Mouse (Mus musculus) regulatory T cell (primary cell): ENCODE data around the gene Srgn.
"Not testable (repeated sequence)": the region's sequence is repeated elsewhere in the genome, so short reads cannot be mapped to it uniquely, and the experiment has no call there.

Experiments
- in situ Hi-C: fragments of 300-600 bp; cut with MboI, MseI; formaldehyde crosslinking; loops from one replicate; pipeline ENCODE4 v1.15.1; 2025; ENCODE audit warnings: high pct_unique_total_duplicates

The Srgn gene

GRCm38 (mm10) chr10:62522346-62522950, 4.8 kb downstream of the Srgn start:
- in situ Hi-C loops: no loop called here

GRCm38 (mm10) chr10:62521763-62522162, 5.5 kb downstream of the Srgn start:
- in situ Hi-C loops: no loop called here

GRCm38 (mm10) chr10:62520911-62521310, 6.3 kb downstream of the Srgn start:
- in situ Hi-C loops: no loop called here

- in situ Hi-C loops: no loop called here
These were observed 9.7 kb downstream of the Srgn start for GRCm38 (mm10) chr10:62517511-62517910.

- in situ Hi-C loops: no loop called here
These were observed 14.4 kb downstream of the Srgn start for GRCm38 (mm10) chr10:62512855-62513254.

- in situ Hi-C loops: no loop called here
These were observed 15.7 kb downstream of the Srgn start for GRCm38 (mm10) chr10:62511528-62511927.

GRCm38 (mm10) chr10:62509032-62509656, 18.1 kb downstream of the Srgn start:
- in situ Hi-C loops: loop anchor here (5.0 kb wide), 1 partner anchor 38 kb away; no protein-coding TSS in a partner anchor

GRCm38 (mm10) chr10:62508459-62508858, 18.8 kb downstream of the Srgn start:
- in situ Hi-C loops: loop anchor here (5.0 kb wide), 1 partner anchor 39 kb away; no protein-coding TSS in a partner anchor

GRCm38 (mm10) chr10:62507591-62508308, 19.5 kb downstream of the Srgn start:
- in situ Hi-C loops: loop anchor here (5.0 kb wide), 1 partner anchor 40 kb away; no protein-coding TSS in a partner anchor

- in situ Hi-C loops: loop anchor here (5.0 kb wide), 1 partner anchor 40 kb away; no protein-coding TSS in a partner anchor
These were observed 20.2 kb downstream of the Srgn start for GRCm38 (mm10) chr10:62507071-62507470.

- in situ Hi-C loops: loop anchor here (5.0 kb wide), 1 partner anchor 41 kb away; no protein-coding TSS in a partner anchor
These were observed 21.2 kb downstream of the Srgn start for GRCm38 (mm10) chr10:62506019-62506556.

- in situ Hi-C loops: loop anchor here (5.0 kb wide), 1 partner anchor 42 kb away; no protein-coding TSS in a partner anchor
These were observed 21.8 kb downstream of the Srgn start for GRCm38 (mm10) chr10:62505224-62505983.

- in situ Hi-C loops: no loop called here
These were observed 23.2 kb downstream of the Srgn start for GRCm38 (mm10) chr10:62503836-62504628.

GRCm38 (mm10) chr10:62503353-62503752, 23.9 kb downstream of the Srgn start:
- in situ Hi-C loops: no loop called here

- in situ Hi-C loops: no loop called here
These were observed 25.3 kb downstream of the Srgn start for GRCm38 (mm10) chr10:62501951-62502350.

- in situ Hi-C loops: no loop called here
These were observed 26.2 kb downstream of the Srgn start for GRCm38 (mm10) chr10:62500916-62501615.

GRCm38 (mm10) chr10:62500088-62500915, 26.9 kb downstream of the Srgn start:
- in situ Hi-C loops: no loop called here

- in situ Hi-C loops: not testable (repeated sequence)
These were observed 35.6 kb downstream of the Srgn start for GRCm38 (mm10) chr10:62491681-62492080.

- in situ Hi-C loops: no loop called here
These were observed 39.0 kb downstream of the Srgn start for GRCm38 (mm10) chr10:62488266-62488665.
